Mouse (Mus musculus): ENCODE measurements at regions not wholly inside any gene's neighbourhood (a gene's known extent, or its start where the extent isn't known, plus 50 kb on each side); places are given as distances from the start of the nearest gene placed in this dataset.

DNA sequence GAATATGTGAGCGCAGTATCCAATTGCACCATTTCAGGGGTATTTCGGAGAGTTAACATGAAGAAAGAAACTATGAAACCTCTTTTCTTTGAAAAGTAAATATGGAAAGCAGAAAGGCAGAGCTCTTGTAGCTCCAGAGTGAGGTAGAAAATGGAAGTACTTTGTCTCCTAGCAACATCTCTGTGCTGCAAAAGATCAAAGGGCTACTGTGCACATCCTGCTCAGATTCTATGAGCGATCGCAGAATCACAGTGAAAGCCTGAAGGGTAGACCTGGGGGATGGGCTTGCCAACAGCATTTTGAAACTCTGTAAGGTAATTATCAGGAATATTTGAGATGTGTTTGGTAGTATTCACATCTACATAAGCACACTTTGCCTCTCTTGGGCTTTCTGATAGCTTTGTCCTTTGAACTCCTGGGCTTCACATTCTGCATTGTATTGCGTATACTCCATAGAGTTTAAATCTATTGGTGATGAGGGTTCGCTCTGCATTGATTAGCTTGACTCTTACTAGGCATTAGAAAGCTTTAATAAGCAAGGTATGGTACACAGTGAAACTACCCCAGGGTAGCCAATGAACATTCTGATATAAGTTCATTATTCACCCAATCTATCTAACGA lies 459.5 kb upstream of the Lmcd1 start:
- TF ChIP-seq CTCF (IDR thresholded peaks at IDR 0.05; ENCODE audit: borderline replicate concordance, extremely low read depth, insufficient read depth, insufficient read length) (no peak), POLR2A (IDR thresholded peaks at IDR 0.05; ENCODE audit: borderline replicate concordance, extremely low read depth, insufficient read depth, insufficient read length, poor library complexity, severe bottlenecking) (no peak)

Measured in brain, embryonic 14.5 days (tissue).